Mouse (Mus musculus) liver, postnatal 0 days (tissue): ENCODE results near the gene Tspan18.

Source experiments
- CTCF ChIP-seq: sonication (generic); IDR thresholded peaks from 2 replicates; pipeline ENCODE4 v1.5.1; 2016; ENCODE audit warnings: antibody characterized with exemption, low read depth
- EP300 ChIP-seq: IDR thresholded peaks from 2 replicates; pipeline ENCODE4 v1.6.1; 2016; ENCODE audit warnings: antibody characterized with exemption, low read depth, mild to moderate bottlenecking

DNA sequence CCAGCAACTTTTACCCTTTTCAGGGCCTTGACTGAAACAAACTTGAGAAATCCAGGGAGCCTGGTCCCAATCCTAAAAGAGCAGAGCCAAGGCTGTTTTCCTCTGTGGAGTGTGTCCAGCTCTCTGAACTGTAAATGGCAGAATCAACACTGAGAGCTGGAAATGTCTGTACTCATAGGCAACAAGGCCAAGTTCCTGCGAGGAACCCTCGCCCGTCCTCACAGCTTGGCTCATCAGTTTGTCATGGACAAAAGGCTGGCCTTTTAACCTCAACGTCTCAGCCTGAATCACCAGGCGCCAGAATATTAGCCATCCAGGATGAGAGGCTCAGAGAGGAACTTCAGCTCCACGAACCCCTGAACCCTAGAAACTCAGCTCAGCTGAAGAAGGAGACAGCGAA is 14.7 kb downstream of the Tspan18 start:
- TF ChIP-seq CTCF = no peak
- no peak for TF ChIP-seq EP300
